Mouse (Mus musculus): ENCODE results near the gene Txlna.

The Txlna gene

DNA sequence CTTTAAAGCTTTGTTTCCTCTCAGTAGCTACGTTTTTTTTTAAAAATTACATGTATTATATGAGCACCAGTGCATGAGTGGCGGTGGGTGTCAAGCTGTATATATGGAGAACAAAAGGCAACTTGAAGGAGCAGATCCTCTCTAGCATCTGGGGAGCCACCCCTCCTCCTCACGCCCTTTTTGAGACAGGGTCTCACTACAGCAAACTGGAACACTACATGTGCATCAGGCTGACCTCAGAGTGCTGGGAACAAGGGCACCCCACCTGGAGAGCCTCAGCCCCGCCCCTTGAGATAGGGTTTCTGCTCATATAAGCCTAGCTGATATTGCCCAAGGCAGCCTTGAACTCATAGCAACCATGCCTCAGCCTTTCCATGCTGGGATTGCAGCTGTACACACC lies 15.4 kb downstream of the Txlna start:
- DNase-seq (ENCODE audit: inconsistent age in 2 of 2, low spot score in 1 of 2): peak in 1 of 2 experiments; percentile 30

DNA sequence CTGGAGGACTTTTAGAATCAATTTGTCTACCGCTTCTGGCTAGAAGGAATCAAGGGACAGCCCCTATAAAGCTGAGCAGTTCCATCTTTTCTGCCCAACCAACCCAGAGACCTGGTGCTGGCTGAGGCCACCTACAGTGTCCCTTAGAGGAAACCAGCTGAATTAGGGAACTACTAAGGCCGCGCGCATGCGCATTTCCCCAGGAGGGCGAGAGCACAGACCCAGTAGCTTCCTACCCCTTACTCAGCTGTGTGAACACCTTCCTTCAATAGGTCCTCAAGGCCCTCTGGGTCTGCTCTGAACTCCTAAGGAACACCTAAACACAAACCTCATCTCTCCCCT lies 15.9 kb downstream of the Txlna start:
- peak; percentile 72 to 83 for DNase-seq (ENCODE audit: inconsistent age in 2 of 2, low spot score in 1 of 2)

DNA sequence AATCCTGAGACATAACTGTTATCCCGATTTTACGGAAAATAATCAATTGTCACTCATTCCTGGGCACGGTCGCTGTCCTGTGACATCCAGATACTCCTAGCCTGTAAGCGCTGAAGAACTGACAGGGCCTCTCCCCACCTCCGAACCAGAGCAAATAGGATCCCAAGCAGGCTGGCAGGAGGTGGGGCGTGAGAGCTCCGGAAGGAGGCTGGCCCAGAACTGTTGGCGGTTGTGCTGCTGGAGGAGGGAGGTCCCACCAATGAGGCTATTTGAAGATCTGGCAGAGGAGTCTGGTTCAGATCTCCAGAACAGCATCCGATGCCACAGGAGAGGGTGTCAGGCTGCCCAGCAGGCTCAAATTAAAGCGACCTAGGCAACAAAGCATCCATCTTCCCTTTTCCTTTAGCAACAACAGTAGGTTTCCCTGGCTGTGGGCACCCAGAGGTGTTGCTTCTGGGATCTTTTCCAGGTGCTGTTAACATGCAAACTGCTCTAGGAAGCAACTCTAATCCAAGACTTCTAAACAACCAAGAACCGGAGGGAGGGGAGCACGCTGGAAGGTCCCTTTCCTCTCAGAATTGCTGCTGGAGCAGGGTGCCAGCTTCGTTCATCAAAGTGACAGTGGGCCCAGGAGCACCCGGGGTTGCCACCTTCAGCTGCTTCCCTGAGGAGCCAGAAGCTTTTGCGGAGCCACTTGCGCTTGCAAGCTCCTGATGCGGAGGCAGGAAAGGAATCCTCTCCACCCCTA lies 16.4 kb downstream of the Txlna start:
- peak; percentile 92 to 94 for DNase-seq (ENCODE audit: inconsistent age in 2 of 2, low spot score in 1 of 2)

DNA sequence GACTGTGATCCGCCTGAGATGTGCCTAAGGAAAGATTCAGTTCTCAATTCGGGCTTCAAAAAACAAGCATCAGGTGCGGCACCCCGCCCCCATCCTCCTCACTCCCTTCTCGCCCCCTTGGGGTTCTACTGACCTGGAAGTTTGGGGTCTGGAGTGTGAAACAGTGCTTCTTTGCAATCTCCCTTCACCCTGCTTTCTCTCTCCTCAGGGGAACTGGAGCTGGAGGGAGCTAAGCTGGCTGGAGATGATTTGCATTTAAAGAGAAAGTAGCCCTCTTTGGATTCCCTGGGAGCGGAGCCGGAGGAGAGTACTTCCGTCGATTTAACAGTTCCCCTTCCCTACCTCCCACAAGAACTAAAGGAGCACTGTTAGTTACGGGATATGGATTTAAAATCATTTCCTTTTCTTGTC lies 17.2 kb downstream of the Txlna start, which contains the start of gene Ccdc28b:
Ccdc28b (minus strand) TSS at position 267 of the 411 bp plus-strand sequence.
- peak; percentile 68 to 91 for DNase-seq (ENCODE audit: inconsistent age in 2 of 2, low spot score in 1 of 2)

DNA sequence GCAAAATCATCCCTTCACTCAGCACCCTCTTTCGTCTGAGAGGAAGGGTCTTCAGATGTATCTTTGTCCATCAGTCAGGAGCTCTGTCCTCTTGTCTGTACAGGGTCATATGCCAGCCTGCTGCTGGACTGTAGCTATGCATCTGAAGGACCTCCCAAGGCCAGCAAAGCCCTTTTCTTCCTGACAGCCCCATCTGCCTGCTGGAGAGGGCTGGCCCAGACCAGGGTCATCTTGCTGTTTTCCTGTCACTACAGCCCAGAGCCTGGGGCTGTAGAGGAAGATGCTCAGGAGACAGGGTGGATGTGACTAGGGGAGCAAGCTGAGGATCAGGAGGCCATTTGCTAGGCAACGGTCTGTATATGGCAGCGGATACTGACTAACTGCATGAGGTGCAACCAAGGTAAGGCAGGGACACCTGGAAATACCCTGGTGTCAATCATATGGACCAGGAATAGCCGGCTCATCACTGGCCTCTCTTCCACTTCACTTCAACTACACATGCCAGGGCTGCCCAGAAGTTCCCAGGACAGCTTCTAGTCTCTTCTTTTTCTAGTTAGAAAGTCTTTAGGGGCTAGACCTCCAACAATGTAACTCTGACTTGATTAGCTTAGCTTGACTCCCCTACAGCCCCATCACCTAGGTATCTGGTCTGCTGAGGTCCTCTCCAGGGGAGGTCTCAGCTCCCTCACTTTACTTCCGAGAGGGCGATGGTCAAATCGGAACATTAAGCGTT lies 17.9 kb downstream of the Txlna start:
- DNase-seq (ENCODE audit: inconsistent age in 2 of 2, low spot score in 1 of 2): peak; percentile 46 to 61

DNA sequence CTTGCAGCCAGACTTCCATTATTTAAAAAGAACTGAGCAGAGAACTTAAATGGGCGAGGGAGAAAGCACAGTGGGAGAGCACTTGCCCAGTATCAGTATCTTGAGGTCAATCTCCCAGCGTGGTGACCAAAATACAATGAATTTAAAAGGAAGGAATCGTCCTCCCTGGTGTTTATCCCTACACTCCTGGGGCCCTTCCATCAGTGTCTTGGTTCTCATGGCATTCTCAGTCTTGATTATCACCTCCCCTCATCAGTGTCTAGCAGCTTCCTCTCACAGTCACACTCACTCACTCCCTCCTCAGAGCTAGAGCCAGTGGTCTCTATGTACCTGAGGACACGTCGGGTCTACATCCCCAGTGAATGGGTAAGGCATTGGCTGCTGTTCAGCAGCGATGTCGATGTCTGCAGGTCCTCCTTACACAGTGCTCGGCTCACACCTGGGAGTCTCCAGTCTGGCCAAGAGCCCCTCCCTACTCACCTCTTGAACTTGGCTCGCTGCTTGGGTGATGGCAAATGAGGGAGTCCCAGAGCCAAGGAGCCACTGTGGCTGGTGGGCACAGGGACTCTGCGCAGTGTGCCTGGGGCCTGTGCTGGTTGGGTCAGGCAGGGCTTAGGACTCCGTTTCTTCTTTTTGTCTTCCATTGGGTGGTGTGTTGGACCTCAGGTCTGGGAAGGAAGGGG lies 18.6 kb downstream of the Txlna start:
- DNase-seq (ENCODE audit: inconsistent age in 2 of 2, low spot score in 1 of 2): no peak

GRCm38 (mm10) chr4:129621283-129621841 lies 19.5 kb downstream of the Txlna start:
- peak; percentile 57 to 80 for DNase-seq (ENCODE audit: inconsistent age in 2 of 2, low spot score in 1 of 2)

DNA sequence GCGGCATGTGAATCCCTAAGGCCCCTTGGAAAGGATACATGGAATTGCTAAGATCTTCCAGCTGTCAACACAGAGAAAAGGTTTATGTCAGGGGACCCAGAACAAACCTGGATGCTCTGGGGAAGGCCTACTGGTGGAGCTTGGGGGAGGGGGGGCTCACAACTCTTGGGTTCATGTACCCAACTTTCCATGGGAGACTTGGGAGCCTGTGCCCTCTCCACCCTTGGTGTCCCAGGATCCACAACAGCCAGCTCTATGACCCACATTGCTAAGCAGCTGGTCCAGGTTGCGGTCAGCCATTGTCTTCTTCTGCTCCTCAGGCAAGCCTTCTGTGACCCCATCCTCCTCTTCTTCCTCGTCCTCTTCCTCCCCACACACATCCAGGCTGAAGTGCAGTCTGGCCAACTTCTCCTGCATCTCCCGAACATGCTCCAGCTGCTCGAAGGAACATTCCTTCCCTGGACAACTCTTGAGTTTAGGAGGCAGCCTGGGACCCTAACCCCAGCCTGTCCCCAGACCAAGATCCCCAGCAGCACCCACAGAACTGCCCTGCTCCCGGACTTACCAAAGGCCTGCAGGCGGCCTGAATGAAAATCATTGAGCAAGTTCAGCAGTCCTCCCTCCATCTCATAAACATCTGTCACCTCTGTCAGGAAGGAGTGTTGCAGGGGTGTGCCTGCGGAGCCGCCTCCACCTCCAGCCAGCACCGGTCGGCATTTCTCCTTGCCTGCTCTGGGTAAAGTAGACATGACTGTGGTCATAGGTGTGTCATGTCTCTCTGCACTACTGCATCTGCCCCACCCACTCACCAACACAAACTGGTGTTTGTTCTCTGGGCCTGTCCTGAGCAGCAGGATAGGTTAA lies 20.2 kb downstream of the Txlna start:
- peak; percentile 40 to 52 for DNase-seq (ENCODE audit: inconsistent age in 2 of 2, low spot score in 1 of 2)

GRCm38 (mm10) chr4:129618786-129619691 lies 21.8 kb downstream of the Txlna start, which contains the start of gene Iqcc:
Gene Iqcc (minus strand): TSS chr4:129619099.
- DNase-seq (ENCODE audit: inconsistent age in 2 of 2, low spot score in 1 of 2): peak; percentile 98

DNA sequence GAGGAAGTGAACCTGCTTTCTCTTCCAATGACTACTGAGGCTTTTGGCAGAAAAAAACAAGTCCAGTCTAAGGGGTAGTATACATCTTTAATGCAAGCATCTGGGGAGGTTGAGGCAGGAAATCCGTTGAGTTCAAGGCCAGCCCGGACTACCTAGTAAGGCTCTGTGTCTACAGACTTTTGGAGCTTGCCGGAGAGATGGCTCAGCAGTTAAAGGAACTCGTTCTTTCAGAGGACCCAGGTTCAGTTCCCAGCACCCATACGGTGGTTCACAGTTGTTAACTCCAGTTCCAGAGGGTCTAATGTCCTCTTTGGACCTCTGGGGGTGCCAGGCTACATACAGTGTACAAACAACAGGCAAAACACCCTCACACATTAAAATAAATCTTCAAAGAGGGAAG lies 22.8 kb downstream of the Txlna start:
- peak in 1 of 2 experiments; percentile 51 for DNase-seq (ENCODE audit: inconsistent age in 2 of 2, low spot score in 1 of 2)

GRCm38 (mm10) chr4:129617121-129617641 lies 23.7 kb downstream of the Txlna start:
- DNase-seq (ENCODE audit: inconsistent age in 2 of 2, low spot score in 1 of 2): peak in 1 of 2 experiments; percentile 31

- DNase-seq (ENCODE audit: inconsistent age in 2 of 2, low spot score in 1 of 2): peak in 1 of 2 experiments; percentile 29
These were observed 24.2 kb downstream of the Txlna start for GRCm38 (mm10) chr4:129616631-129617030.

- peak in 1 of 2 experiments; percentile 29 for DNase-seq (ENCODE audit: inconsistent age in 2 of 2, low spot score in 1 of 2)
These were observed 25.0 kb downstream of the Txlna start for GRCm38 (mm10) chr4:129615801-129616290.

DNA sequence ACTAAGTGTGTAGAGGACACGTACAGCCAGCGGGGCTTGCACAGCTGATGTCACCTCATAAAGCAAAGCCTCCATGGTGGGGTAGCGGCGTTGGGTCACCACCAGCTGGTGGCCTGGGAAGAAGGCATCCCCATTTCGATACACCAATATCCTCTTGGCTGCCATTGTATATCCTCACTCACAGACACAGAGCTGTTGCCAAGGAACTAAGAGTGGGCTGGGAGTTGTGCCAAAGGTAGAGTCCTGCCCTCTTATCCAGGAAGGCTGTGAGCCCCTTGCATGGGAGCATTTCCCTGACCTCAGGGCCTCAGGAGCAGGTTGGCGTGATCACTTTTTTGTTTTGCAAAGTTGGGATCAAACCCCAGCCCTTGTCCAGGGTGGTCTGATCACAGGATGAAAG lies 26.8 kb downstream of the Txlna start, which contains the start of gene Dcdc2b:
Dcdc2b (minus strand) TSS at position 165 of the 400 bp plus-strand sequence.
- DNase-seq (ENCODE audit: inconsistent age in 2 of 2, low spot score in 1 of 2): peak in 1 of 2 experiments; percentile 31

- DNase-seq (ENCODE audit: inconsistent age in 2 of 2, low spot score in 1 of 2): no peak
These were observed 30.4 kb downstream of the Txlna start for GRCm38 (mm10) chr4:129610472-129610871.

DNA sequence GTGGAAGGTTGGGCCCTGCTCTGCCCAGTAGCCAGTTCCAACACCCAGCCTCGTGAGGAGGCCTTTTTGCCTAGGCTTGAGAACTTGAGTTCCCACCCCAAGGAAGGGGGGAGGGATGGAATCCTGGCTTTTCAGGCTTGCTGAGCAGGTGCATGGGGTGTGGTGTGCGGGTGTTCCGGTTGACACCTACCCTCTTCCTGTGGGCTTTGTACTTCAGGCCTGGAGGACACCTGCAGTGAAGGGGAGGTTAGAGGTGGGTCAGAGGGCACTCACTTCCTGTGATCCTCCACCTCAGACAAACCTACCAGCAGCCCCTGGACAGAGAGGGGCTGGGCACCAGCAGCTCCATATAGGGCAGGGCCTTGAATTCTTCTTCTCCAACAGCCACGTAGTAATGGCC lies 30.8 kb downstream of the Txlna start:
- no peak for DNase-seq (ENCODE audit: inconsistent age in 2 of 2, low spot score in 1 of 2)

GRCm38 (mm10) chr4:129609139-129609631 lies 31.7 kb downstream of the Txlna start:
- DNase-seq (ENCODE audit: inconsistent age in 2 of 2, low spot score in 1 of 2): no peak

DNA sequence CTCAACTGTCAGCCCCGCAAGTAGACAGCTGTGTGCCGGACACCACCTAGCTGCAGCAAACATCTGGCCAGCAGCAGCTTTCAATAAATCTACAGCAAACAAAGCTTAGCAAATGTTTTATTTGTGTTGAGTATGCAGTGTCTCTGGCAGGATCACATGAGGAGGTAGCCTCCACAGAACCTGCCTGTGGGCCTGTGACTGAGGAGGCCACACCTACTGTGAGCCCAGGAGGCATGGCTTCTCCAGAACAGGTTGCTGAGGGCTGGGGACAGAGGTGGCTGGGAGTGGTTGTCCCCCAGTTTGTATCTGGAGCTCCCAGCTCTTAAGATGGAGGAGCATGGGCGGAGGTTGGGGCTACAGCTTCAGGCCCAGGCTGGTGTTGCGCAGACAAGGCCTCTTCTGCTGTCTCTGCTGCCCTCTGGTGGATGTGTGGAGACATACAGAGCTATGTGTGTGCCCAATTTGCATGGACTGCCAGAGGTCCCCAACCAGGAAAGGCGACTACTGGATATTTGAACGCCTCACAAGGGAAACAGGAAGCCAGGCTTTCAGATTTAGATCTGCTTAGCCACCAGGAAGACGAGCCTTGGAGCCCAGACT lies 32.3 kb downstream of the Txlna start:
- DNase-seq (ENCODE audit: inconsistent age in 2 of 2, low spot score in 1 of 2): peak; percentile 80 to 91

Measured in adrenal gland, adult (tissue).